Mouse (Mus musculus) midbrain, embryonic 11.5 days (tissue): ENCODE results near the gene Hps6. TPM values are rescaled to one million over a fixed set of nuclear protein-coding genes. Genes with fewer than 3 reads are reported as not detected.

Experiments
- ATAC-seq: fragments of 200-750 bp; cut with Nextera tagmentation; 2 replicates; pipeline ENCODE4 v1.8.0; 2017; ENCODE audit warnings: moderate TSS enrichment, moderate library complexity; ENCODE audit not compliant: low FRiP score
- DNase-seq: peaks from one replicate; pipeline ENCODE4 v3.0.0; 2015; ENCODE audit warnings: low spot score; ENCODE audit errors: missing footprints
- H3K27ac ChIP-seq: fragments of 300-500 bp; sonication (generic); 2 replicates; pipeline ENCODE4 v1.5.1; 2014; ENCODE audit warnings: low read depth, low read length
- H3K27me3 ChIP-seq: fragments of 300-500 bp; sonication (generic); 2 replicates; pipeline ENCODE4 v1.6.1; 2014; ENCODE audit warnings: mild to moderate bottlenecking, low read length, moderate library complexity, mixed read lengths; ENCODE audit not compliant: control insufficient read depth, insufficient read depth
- H3K36me3 ChIP-seq: fragments of 300-500 bp; sonication (generic); 2 replicates; pipeline ENCODE4 v1.6.1; 2014; ENCODE audit warnings: mild to moderate bottlenecking, low read length, moderate library complexity, mixed read lengths; ENCODE audit not compliant: control insufficient read depth, insufficient read depth
- H3K4me1 ChIP-seq: fragments of 300-500 bp; sonication (generic); 2 replicates; pipeline ENCODE4 v1.6.1; 2014; ENCODE audit warnings: low read length; ENCODE audit not compliant: control insufficient read depth, insufficient read depth
- H3K4me2 ChIP-seq: fragments of 300-500 bp; sonication (generic); 2 replicates; pipeline ENCODE4 v1.6.1; 2014; ENCODE audit warnings: mild to moderate bottlenecking, moderate library complexity
- H3K4me3 ChIP-seq: fragments of 300-500 bp; sonication (generic); 2 replicates; pipeline ENCODE4 v1.5.1; 2014; ENCODE audit warnings: low read depth, low read length
- H3K9ac ChIP-seq: fragments of 300-500 bp; sonication (generic); 2 replicates; pipeline ENCODE4 v1.6.1; 2014; ENCODE audit warnings: low read length
- H3K9me3 ChIP-seq: fragments of 300-500 bp; sonication (generic); 2 replicates; pipeline ENCODE4 v1.6.1; 2016; ENCODE audit warnings: low read length; ENCODE audit not compliant: control insufficient read depth
- WGBS: fragments of 180-500 bp; shearing (Covaris S2); extraction: QIAGEN DNeasy Blood & Tissue Kit; methylation state at CpG from one replicate; pipeline ENCODE4 v1.1.7; 2014; 5-methylcytosine and 5-hydroxymethylcytosine counted together
- polyA plus RNA-seq: library from polyadenylated mRNA; unstranded; fragments of >200 nt; fragmentation: Nextera tagmentation; extraction: Ambion mirVana; gene quantifications from 2 replicates; pipeline ENCODE4 v1.2.1, GENCODE M21; 2014

Gene Hps6
- polyA plus RNA-seq, 1 experiment from 2014 or later: 1.4 TPM

- Histone ChIP-seq H3K4me2 (peak overlapping the region; percentile 87), H3K9me3 (no peaks in the 10 kb centered on the region), H3K9ac (peak overlapping the region; percentile 56), H3K27me3 (no peaks in the 10 kb centered on the region), H3K4me3 (peak overlapping the region; percentile 92), H3K4me1 (peaks cover 65% of the 10 kb centered on the region), H3K36me3 (no peaks in the 10 kb centered on the region), H3K27ac (peak overlapping the region; percentile 93)
- ATAC-seq (peak; percentile 59), DNase-seq (peak; percentile 93)
- 3% methylated on average over 13 of the region's 14 CpGs for WGBS
Measured at GRCm38 (mm10) chr19:46041933-46042475, 38.7 kb downstream of the Hps6 start.

GRCm38 (mm10) chr19:46042476-46043011 lies 39.2 kb downstream of the Hps6 start:
- 9% methylated on average over 6 of the region's 6 CpGs for WGBS
- peak overlapping the region; percentile 87 for H3K4me2 ChIP-seq
- peak; percentile 93 for DNase-seq
- H3K9me3 ChIP-seq: no peaks in the 10 kb centered on the region
- H3K27me3 ChIP-seq: no peaks in the 10 kb centered on the region
- H3K4me3 ChIP-seq: peak overlapping the region; percentile 92; the same call in 1 of the 2 replicates
- peak overlapping the region; percentile 56 for H3K9ac ChIP-seq
- peak; percentile 47 for ATAC-seq
- peaks cover 59% of the 10 kb centered on the region for H3K4me1 ChIP-seq
- H3K36me3 ChIP-seq: no peaks in the 10 kb centered on the region
- H3K27ac ChIP-seq: peak overlapping the region; percentile 93

GRCm38 (mm10) chr19:46043380-46043779 lies 40.1 kb downstream of the Hps6 start:
- no peaks in the 10 kb centered on the region for H3K27me3 ChIP-seq
- peaks cover 54% of the 10 kb centered on the region for H3K4me1 ChIP-seq
- H3K9ac ChIP-seq: peak overlapping the region; percentile 36; the same call in 1 of the 2 replicates
- 62% methylated on average over 7 of the region's 7 CpGs for WGBS
- DNase-seq: no peak
- H3K36me3 ChIP-seq: no peaks in the 10 kb centered on the region
- H3K4me2 ChIP-seq: peak overlapping the region; percentile 87
- ATAC-seq: no peak
- H3K27ac ChIP-seq: peak overlapping the region; percentile 59
- peak overlapping the region; percentile 92 for H3K4me3 ChIP-seq
- no peaks in the 10 kb centered on the region for H3K9me3 ChIP-seq

- Histone ChIP-seq H3K36me3 (no peaks in the 10 kb centered on the region), H3K27me3 (no peaks in the 10 kb centered on the region), H3K9me3 (no peaks in the 10 kb centered on the region), H3K4me1 (peaks cover 54% of the 10 kb centered on the region), H3K9ac (peak within 1 kb of the TSS; percentile 93), H3K4me3 (peak within 1 kb of the TSS; percentile 92), H3K4me2 (peak within 1 kb of the TSS; percentile 87), H3K27ac (peak within 1 kb of the TSS; percentile 87)
- WGBS: under 1% methylated on average over 34 of the region's 34 CpGs
- peak; percentile 90 for DNase-seq
- no peak for ATAC-seq
Measured at GRCm38 (mm10) chr19:46044271-46044992, 41.1 kb downstream of the Hps6 start, which contains the start of gene Pprc1. TSS of gene Pprc1 (plus strand) at chr19:46044886.

GRCm38 (mm10) chr19:46044993-46045695 lies 41.8 kb downstream of the Hps6 start, which contains the start of gene Ldb1:
TSS of gene Ldb1 (minus strand) at chr19:46045214.
- WGBS: under 1% methylated on average over 83 of the region's 84 CpGs
- Histone ChIP-seq H3K4me2 (peak within 1 kb of the TSS; percentile 87), H3K36me3 (no peaks in the 10 kb centered on the region), H3K27ac (peak within 1 kb of the TSS; percentile 87), H3K4me3 (peak within 1 kb of the TSS; percentile 92), H3K27me3 (no peaks in the 10 kb centered on the region), H3K9ac (peak within 1 kb of the TSS; percentile 93), H3K9me3 (no peaks in the 10 kb centered on the region), H3K4me1 (peaks cover 51% of the 10 kb centered on the region)
- peak; percentile 98 for DNase-seq
- peak; percentile 81 for ATAC-seq

- no peaks in the 10 kb centered on the region for H3K36me3 ChIP-seq
- ATAC-seq (peak; percentile 12), DNase-seq (peak; percentile 89)
- peaks cover 45% of the 10 kb centered on the region for H3K4me1 ChIP-seq
- WGBS: 4% methylated on average over 7 of the region's 7 CpGs
- H3K27me3 ChIP-seq: no peaks in the 10 kb centered on the region
- peak overlapping the region; percentile 93 for H3K9ac ChIP-seq
- peak overlapping the region; percentile 87 for H3K27ac ChIP-seq
- H3K4me2 ChIP-seq: peak overlapping the region; percentile 87
- H3K4me3 ChIP-seq: peak overlapping the region; percentile 92
- no peaks in the 10 kb centered on the region for H3K9me3 ChIP-seq
Measured at GRCm38 (mm10) chr19:46045696-46046311, 42.5 kb downstream of the Hps6 start.

- Histone ChIP-seq H3K4me1 (peaks cover 36% of the 10 kb centered on the region), H3K4me2 (no peak overlapping the region; the same call in 1 of the 2 replicates), H3K36me3 (no peaks in the 10 kb centered on the region), H3K9me3 (no peaks in the 10 kb centered on the region), H3K27me3 (no peaks in the 10 kb centered on the region), H3K9ac (no peak overlapping the region), H3K27ac (no peak overlapping the region), H3K4me3 (no peak overlapping the region)
- ATAC-seq (no peak), DNase-seq (peak; percentile 80)
- 4% methylated on average over 10 of the region's 10 CpGs for WGBS
Measured at GRCm38 (mm10) chr19:46046621-46047025, 43.3 kb downstream of the Hps6 start.

- ATAC-seq (no peak), DNase-seq (peak; percentile 76)
- Histone ChIP-seq H3K4me2 (no peak overlapping the region), H3K4me3 (no peak overlapping the region), H3K27me3 (no peaks in the 10 kb centered on the region), H3K9ac (no peak overlapping the region), H3K36me3 (no peaks in the 10 kb centered on the region), H3K9me3 (no peaks in the 10 kb centered on the region), H3K27ac (no peak overlapping the region), H3K4me1 (peaks cover 30% of the 10 kb centered on the region)
- 50% methylated on average over 2 of the region's 2 CpGs for WGBS
Measured at GRCm38 (mm10) chr19:46047426-46047825, 44.1 kb downstream of the Hps6 start.
